8 mouse cellular contexts compared by ENCODE assay signal in genomic region chr11:100397600-100398389, GRCm38 (mm10). TPM values are rescaled to one million over a fixed set of nuclear protein-coding genes. Genes with fewer than 3 reads are reported as not detected.
DNase-seq lines count a peak whose midpoint lies in the region; ATAC-seq and TF ChIP-seq lines count a peak whose summit lies in the region.

Gene Jup, minus strand, starts transcription at chr11:100397763.

- peak; percentile 93 for ATAC-seq in frontal cortex, adult (ENCODE audit: low TSS enrichment)
- ATAC-seq in lung, postnatal 0 days: peak; percentile 96

- H3K4me2 ChIP-seq in lung, postnatal 0 days (replicated peaks; ENCODE audit: low read depth, low read length): peak within 1 kb of the TSS; percentile 69

- H3K27ac ChIP-seq in hindbrain, embryonic 10.5 days: peak within 1 kb of the TSS; percentile 89
- H3K27ac ChIP-seq in lung, postnatal 0 days (ENCODE audit: low read length): peak within 1 kb of the TSS; percentile 99

- H3K9ac ChIP-seq in lung, postnatal 0 days (replicated peaks; ENCODE audit: low read depth): peak within 1 kb of the TSS; percentile 95

- no peak for TF ChIP-seq CTCF in lung, postnatal 0 days (IDR thresholded peaks at IDR 0.05)

- under 1% methylated on average over 37 of the region's 37 CpGs for WGBS in hindbrain, embryonic 10.5 days
- 1% methylated on average over 37 of the region's 37 CpGs for WGBS in lung, postnatal 0 days

- TF ChIP-seq EP300 in lung, postnatal 0 days (IDR thresholded peaks at IDR 0.05): peak; percentile 67

- peak within 1 kb of the TSS; percentile 65 for H3K4me3 ChIP-seq in hindbrain, embryonic 10.5 days
- H3K4me3 ChIP-seq in lung, postnatal 0 days (ENCODE audit: low read depth, low read length): peak within 1 kb of the TSS; percentile 92

- no peaks in the 10 kb centered on the region for H3K36me3 ChIP-seq in hindbrain, embryonic 10.5 days
- no peaks in the 10 kb centered on the region for H3K36me3 ChIP-seq in lung, postnatal 0 days (ENCODE audit: insufficient read depth, low read length)

- DNase-seq in MN1 (ENCODE audit: low spot score): peak; percentile 98
- peak; percentile 100 for DNase-seq in cerebellum, adult 9-10 months
- peak; percentile 99 for DNase-seq in hindbrain, embryonic 10.5 days (ENCODE audit: low spot score)
- peak; percentile 100 for DNase-seq in layer of hippocampus, adult 9-11 months
- DNase-seq in lung, postnatal 0 days (ENCODE audit: low spot score): peak; percentile 100
- peak; percentile 97 for DNase-seq in ovary, postnatal 14 days (ENCODE audit: low spot score)
- peak; percentile 98 for DNase-seq in thymus, postnatal 14 days

- H3K4me1 ChIP-seq in hindbrain, embryonic 10.5 days (replicated peaks): peaks cover 62% of the 10 kb centered on the region
- H3K4me1 ChIP-seq in lung, postnatal 0 days (ENCODE audit: insufficient read depth, low read depth, low read length): peaks cover 43% of the 10 kb centered on the region

- H3K27me3 ChIP-seq in hindbrain, embryonic 10.5 days (ENCODE audit: insufficient read depth, poor library complexity, severe bottlenecking): peaks cover 50% of the 10 kb centered on the region
- H3K27me3 ChIP-seq in lung, postnatal 0 days (replicated peaks; ENCODE audit: insufficient read depth, low read length): no peaks in the 10 kb centered on the region

- no peaks in the 10 kb centered on the region for H3K9me3 ChIP-seq in hindbrain, embryonic 10.5 days
- H3K9me3 ChIP-seq in lung, postnatal 0 days (ENCODE audit: low read length): no peaks in the 10 kb centered on the region

RNA-seq across cellular contexts. Expression of gene Jup, which starts in this region (rescaled TPM):
- polyA plus RNA-seq in hindbrain, embryonic 10.5 days (2016; fragmentation: Nextera tagmentation; extraction: Ambion mirVana): 45.0 and 53.6 TPM in 2 replicates
- 231 and 251 TPM in 2 replicates for polyA plus RNA-seq in lung, postnatal 0 days (2015; fragmentation: Nextera tagmentation; extraction: Ambion mirVana)

Comparison
In these comparisons a context has a peak if more than half of its experiments do, and no peak if none do; other contexts are left out.
1. Peak in every context shown above with its lines: DNase-seq, ATAC-seq, H3K4me3 ChIP-seq and H3K27ac ChIP-seq.